Mouse (Mus musculus) hindbrain, embryonic 15.5 days (tissue): Measurements from ENCODE around the gene Cnga3. TPM values are rescaled to one million over a fixed set of nuclear protein-coding genes. Genes with fewer than 3 reads are reported as not detected.

Experiments used
- ATAC-seq: fragments of 200-750 bp; cut with Nextera tagmentation; 2 replicates; pipeline ENCODE4 v1.8.0; 2017; ENCODE audit warnings: low read depth, moderate number of reproducible peaks, moderate TSS enrichment; ENCODE audit not compliant: low FRiP score
- H3K27ac ChIP-seq: fragments of 300-500 bp; sonication (generic); replicated peaks from 2 replicates; pipeline ENCODE4 v1.5.1; 2015; ENCODE audit warnings: mild to moderate bottlenecking, inconsistent platforms
- H3K27me3 ChIP-seq: fragments of 300-500 bp; sonication (generic); 2 replicates; pipeline ENCODE4 v1.6.1; 2015; ENCODE audit warnings: control low read depth, inconsistent platforms
- H3K36me3 ChIP-seq: fragments of 300-500 bp; sonication (generic); 2 replicates; pipeline ENCODE4 v1.6.1; 2015; ENCODE audit warnings: control low read depth, inconsistent platforms
- H3K4me1 ChIP-seq: fragments of 300-500 bp; sonication (generic); replicated peaks from 2 replicates; pipeline ENCODE4 v1.6.1; 2015; ENCODE audit warnings: control low read depth, inconsistent platforms
- H3K4me2 ChIP-seq: fragments of 300-500 bp; sonication (generic); 2 replicates; pipeline ENCODE4 v1.6.1; 2015; ENCODE audit warnings: moderate library complexity, mild to moderate bottlenecking, inconsistent platforms
- H3K4me3 ChIP-seq: fragments of 300-500 bp; sonication (generic); 2 replicates; pipeline ENCODE4 v1.5.1; 2015; ENCODE audit warnings: mild to moderate bottlenecking, inconsistent platforms
- H3K9ac ChIP-seq: fragments of 300-500 bp; sonication (generic); 2 replicates; pipeline ENCODE4 v1.6.1; 2015; ENCODE audit warnings: inconsistent platforms
- H3K9me3 ChIP-seq: fragments of 300-500 bp; sonication (generic); 2 replicates; pipeline ENCODE4 v1.6.1; 2016; ENCODE audit warnings: control low read depth, inconsistent platforms
- WGBS: fragments of 180-500 bp; shearing (Covaris S2); methylation state at CpG from one replicate; pipeline ENCODE4 v1.1.7; 2015; 5-methylcytosine and 5-hydroxymethylcytosine counted together
- polyA plus RNA-seq: library from polyadenylated mRNA; unstranded; fragments of >200 nt; fragmentation: Nextera tagmentation; extraction: Ambion mirVana; gene quantifications from 2 replicates; pipeline ENCODE4 v1.2.1, GENCODE M21; 2015

Cnga3 gene
- polyA plus RNA-seq, 1 experiment from 2014 or later = not detected

DNA sequence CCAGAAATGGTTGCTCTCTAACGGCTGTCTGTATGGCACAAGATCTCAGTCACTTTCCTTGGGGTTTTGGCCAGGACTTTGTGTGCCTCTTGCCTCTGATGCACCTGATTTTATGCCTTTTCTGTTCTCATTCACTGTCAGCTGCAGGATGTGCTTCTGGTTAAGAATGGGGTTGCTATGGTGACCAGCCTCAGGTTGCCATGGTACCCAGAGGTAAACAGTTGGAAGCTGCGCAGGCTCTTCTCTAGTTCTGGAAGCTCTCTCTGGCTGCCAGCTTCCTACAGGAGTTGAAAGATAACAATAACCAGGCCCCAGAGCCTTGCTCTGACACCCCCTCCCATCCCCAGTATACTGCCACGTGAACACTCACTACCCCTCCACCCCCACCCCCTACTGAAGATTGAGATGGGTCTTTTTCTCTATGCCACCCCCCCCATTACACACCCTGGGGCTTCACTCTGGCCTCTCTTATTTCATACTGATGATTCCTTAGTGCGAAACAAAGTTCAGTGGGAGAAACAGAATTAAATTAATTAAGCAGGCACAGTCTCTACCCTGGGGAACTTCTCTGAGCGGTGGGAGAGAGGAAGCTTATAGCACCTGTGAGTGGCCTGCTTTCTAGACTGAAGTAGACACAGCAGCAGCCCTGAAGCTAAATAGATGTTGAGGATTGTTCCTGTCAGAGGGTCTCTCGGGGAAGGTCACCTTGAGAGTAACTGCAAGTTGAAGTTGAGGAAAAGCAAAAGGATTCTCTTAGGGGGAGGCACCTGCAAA, 6.1 kb downstream of the Cnga3 start:
- Histone ChIP-seq H3K9me3 (no peaks in the 10 kb centered on the region), H3K36me3 (no peaks in the 10 kb centered on the region), H3K9ac (no peak overlapping the region), H3K4me2 (peak overlapping the region; percentile 21; the same call in 1 of the 2 replicates), H3K4me1 (peaks cover 18% of the 10 kb centered on the region), H3K4me3 (no peak overlapping the region), H3K27ac (peak overlapping the region; percentile 15; the same call in 1 of the 2 replicates), H3K27me3 (0 out of 2 replicates have a peak, but pooled peaks cover 3% of the 10 kb centered on the region)
- ATAC-seq = peak; percentile 97
- WGBS = 24% methylated on average over 6 of the region's 6 CpGs

DNA sequence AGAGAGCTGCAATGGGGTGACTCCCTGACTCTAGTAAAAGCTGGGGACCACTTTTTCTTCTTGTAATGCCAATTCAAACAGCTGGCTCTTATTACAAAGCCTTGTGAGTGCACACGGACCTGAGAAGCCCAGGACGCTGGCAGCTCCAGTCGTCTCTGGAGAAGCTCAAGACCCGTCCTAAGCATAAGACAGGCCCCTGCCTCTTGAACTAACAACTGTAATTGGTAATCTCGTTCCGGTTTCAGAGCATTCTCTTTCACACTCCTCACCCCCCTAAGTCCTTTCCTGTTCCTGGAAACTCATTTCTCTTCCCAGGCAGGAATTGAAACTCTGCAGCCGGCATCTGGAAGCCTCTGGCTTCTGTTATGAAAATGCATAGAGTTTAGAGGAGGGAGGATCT, 7.8 kb downstream of the Cnga3 start:
- Histone ChIP-seq H3K36me3 (no peaks in the 10 kb centered on the region), H3K27me3 (0 out of 2 replicates have a peak, but pooled peaks cover 3% of the 10 kb centered on the region), H3K9ac (no peak overlapping the region), H3K4me2 (no peak overlapping the region), H3K4me1 (peaks cover 18% of the 10 kb centered on the region), H3K4me3 (no peak overlapping the region), H3K9me3 (no peaks in the 10 kb centered on the region), H3K27ac (no peak overlapping the region)
- ATAC-seq = no peak
- 82% methylated on average over 7 of the region's 7 CpGs for WGBS

DNA sequence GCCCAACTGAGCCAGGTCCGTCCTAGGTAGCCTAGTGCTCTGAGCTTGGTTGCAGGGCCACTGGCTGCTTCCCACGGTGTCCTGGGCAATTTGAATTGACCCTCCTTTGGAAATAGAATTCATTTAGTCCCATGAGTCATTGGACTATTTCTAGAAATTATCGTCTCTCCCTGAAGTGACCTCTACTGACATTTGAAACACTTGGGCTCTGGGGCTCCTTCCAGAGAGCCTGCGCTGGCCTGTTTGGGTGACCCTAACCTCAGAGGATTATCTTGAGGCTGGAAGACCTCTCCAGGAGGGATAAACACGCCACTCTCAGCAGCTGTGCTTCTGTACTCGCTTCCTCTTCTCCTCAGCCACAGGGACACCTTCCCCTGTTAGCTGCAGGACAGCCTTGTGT, 16.2 kb downstream of the Cnga3 start:
- Histone ChIP-seq H3K4me1 (no peaks in the 10 kb centered on the region), H3K27me3 (no peaks in the 10 kb centered on the region)
- 72% methylated on average over 6 of the region's 6 CpGs for WGBS

DNA sequence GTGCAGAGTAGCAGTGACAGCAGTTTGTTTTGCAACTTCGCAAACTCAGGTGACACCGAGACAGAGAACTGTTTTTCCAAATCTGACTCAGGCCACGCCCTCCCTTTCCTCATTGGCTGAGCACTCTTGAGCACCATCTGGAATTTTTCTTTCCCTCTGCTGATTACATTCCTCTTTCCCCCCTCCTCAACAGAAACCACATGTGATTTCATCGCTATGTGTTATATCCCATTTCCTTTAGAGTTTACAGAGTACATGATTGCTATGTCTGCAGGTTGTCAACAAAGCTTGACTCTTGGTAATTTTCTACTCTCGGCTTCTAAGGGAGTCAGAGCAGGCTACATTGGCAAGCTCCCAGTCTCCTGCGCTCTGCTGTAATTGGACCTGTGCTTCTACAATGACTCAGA, 17.1 kb downstream of the Cnga3 start:
- no peak overlapping the region for H3K4me2 ChIP-seq
- no peaks in the 10 kb centered on the region for H3K4me1 ChIP-seq
- no peak overlapping the region for H3K27ac ChIP-seq
- no peaks in the 10 kb centered on the region for H3K36me3 ChIP-seq
- H3K9ac ChIP-seq = no peak overlapping the region
- H3K4me3 ChIP-seq = no peak overlapping the region
- H3K9me3 ChIP-seq = no peaks in the 10 kb centered on the region
- H3K27me3 ChIP-seq = no peaks in the 10 kb centered on the region
- WGBS = 78% methylated on average over 6 of the region's 6 CpGs
- no peak for ATAC-seq

More for the DNA sequence above, 16.2 kb downstream of the Cnga3 start:
- H3K36me3 ChIP-seq = no peaks in the 10 kb centered on the region
- no peak overlapping the region for H3K27ac ChIP-seq
- no peak overlapping the region for H3K4me3 ChIP-seq
- no peak overlapping the region for H3K4me2 ChIP-seq
- no peaks in the 10 kb centered on the region for H3K9me3 ChIP-seq
- H3K9ac ChIP-seq = no peak overlapping the region
- ATAC-seq = no peak

DNA sequence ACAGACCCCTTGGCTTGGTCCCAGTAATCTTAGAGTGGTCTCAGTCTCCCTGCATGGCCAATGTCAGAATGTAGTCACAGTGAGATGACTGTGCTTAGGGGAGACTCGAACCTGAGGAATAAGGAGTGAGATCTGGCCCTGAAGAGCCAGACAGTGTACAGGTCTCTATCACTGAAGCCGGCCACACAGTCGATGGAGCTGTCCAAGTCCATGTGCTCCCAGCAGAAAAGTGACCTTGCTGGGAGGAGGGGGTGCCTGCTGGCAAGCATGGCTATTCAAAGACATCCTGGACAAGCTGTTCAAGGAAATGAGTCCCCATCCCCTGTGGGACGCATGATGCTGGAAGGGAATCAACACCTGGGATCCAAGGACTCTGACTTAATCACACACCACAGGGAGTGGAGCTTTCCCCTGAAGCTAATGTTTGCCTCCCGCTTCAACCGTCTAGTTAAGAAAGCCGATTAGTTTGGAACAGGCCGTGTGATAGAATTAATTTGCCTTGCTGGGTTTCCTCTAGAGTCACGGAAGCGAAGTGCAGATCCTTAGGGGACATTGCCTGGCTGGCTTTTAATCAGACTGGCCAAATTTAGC, 24.9 kb downstream of the Cnga3 start:
- Histone ChIP-seq H3K9me3 (no peaks in the 10 kb centered on the region), H3K9ac (no peak overlapping the region), H3K27me3 (no peaks in the 10 kb centered on the region), H3K36me3 (no peaks in the 10 kb centered on the region), H3K27ac (0 out of 2 replicates have a peak overlapping the region, but pooled peaks have one; percentile 51), H3K4me2 (no peak overlapping the region), H3K4me1 (0 out of 2 replicates have a peak, but pooled peaks cover 5% of the 10 kb centered on the region), H3K4me3 (no peak overlapping the region)
- WGBS = 45% methylated on average over 10 of the region's 10 CpGs
- peak; percentile 54 for ATAC-seq

DNA sequence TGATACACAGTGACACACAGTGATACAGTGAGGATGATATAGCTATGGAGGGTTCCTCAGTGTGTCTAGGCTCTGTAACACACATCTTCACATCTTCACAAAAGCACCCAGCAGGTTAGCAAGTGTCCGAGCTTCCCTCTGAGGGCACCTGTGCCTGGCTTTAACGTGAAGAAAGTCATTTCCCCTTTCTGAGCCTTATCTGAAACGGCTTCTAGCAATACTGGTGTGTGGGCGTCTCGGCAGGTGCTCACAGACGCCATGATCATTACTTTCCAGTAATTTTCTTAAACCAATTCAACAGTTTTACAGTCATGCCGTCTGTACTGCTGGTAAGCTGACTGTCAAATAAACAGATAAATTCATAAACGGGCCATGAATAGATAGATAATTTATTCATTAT, 28.0 kb downstream of the Cnga3 start:
- no peaks in the 10 kb centered on the region for H3K36me3 ChIP-seq
- H3K27ac ChIP-seq = no peak overlapping the region
- H3K4me2 ChIP-seq = no peak overlapping the region
- WGBS = 74% methylated on average over 8 of the region's 8 CpGs
- no peak for ATAC-seq
- H3K27me3 ChIP-seq = no peaks in the 10 kb centered on the region
- 0 out of 2 replicates have a peak, but pooled peaks cover 5% of the 10 kb centered on the region for H3K4me1 ChIP-seq
- no peak overlapping the region for H3K9ac ChIP-seq
- H3K9me3 ChIP-seq = no peaks in the 10 kb centered on the region
- no peak overlapping the region for H3K4me3 ChIP-seq

DNA sequence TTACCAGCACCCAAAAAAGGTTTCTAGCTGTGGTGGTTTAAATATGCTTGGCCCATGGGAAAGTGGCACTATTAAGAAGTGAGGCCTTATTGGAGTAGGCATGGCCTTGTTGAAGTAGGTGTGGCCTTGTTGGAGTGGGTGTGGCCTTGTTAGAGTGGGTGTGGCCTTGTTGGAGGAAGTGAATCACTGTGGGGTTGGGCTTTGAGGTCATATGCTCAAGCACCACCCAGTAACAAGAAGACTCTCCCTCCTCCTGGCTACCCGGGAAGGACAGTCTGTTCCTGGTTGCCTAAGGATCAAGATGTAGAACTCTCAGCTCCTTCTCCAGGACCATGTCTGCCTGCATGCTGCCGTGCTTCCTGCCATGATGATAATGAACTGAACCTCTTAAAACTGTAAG, 32.2 kb downstream of the Cnga3 start:
- Histone ChIP-seq H3K27ac (no peak overlapping the region), H3K36me3 (no peaks in the 10 kb centered on the region), H3K4me2 (no peak overlapping the region), H3K9ac (no peak overlapping the region), H3K27me3 (no peaks in the 10 kb centered on the region), H3K4me3 (no peak overlapping the region), H3K9me3 (no peaks in the 10 kb centered on the region), H3K4me1 (no peaks in the 10 kb centered on the region)
- WGBS = 96% methylated on average over 2 of the region's 2 CpGs
- no peak for ATAC-seq

DNA sequence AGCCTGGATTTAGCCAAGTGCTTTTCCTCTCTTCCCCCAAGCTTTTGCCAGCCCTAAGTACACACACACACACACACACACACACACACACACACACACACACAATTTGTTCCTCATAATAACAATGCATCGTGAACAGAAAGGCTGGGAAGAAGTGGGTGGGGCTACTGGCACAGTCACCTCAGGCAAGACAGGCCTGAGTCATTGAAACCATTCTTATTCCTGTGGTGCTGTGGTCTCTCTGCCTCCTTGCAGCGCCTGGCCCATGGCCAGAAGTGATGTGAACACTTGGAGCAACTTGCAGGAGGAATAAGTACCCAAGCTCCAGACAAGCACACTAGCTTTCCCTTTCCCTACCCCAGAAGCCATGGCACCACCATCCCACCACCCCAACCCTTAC, 34.2 kb downstream of the Cnga3 start:
- 34% methylated on average over 2 of the region's 2 CpGs for WGBS
- Histone ChIP-seq H3K27me3 (no peaks in the 10 kb centered on the region), H3K27ac (no peak overlapping the region), H3K9me3 (no peaks in the 10 kb centered on the region), H3K4me3 (no peak overlapping the region), H3K4me2 (no peak overlapping the region), H3K36me3 (no peaks in the 10 kb centered on the region), H3K4me1 (no peaks in the 10 kb centered on the region), H3K9ac (no peak overlapping the region)
- ATAC-seq = no peak

DNA sequence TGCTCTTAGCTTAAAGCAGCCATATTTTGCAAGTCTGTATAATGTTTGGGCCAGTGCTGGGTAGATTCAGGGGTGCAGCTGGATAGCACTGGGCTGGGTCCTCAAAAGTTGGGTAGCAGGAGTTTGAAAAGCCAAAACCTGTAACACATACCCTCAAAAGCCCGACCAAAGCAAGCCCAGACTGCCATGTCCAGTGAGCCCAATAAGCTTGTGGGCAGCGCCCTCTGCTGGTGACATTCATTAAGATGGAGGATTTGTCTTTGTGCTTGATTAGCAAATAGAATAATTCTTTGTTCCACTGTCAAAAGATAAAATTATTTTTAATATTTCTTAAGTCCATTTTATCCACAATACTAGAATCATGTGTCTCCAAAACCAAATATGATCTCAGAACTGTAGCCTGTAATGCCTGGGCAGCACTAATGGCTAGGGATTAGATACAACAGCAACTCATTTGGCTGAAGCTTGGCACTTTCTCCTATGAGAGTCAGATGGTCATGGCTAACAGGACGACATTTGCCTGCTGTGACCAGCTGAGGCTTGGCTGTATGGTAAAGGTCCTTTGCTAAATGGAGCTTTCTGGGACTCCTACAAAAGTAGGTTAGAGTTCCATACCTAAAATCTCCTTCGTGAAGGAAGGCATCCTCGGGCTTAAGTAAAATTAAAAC, 36.5 kb downstream of the Cnga3 start:
- Histone ChIP-seq H3K9me3 (no peaks in the 10 kb centered on the region), H3K36me3 (no peaks in the 10 kb centered on the region), H3K9ac (no peak overlapping the region), H3K4me1 (no peaks in the 10 kb centered on the region), H3K27me3 (no peaks in the 10 kb centered on the region), H3K27ac (no peak overlapping the region), H3K4me2 (no peak overlapping the region), H3K4me3 (no peak overlapping the region)
- 40% methylated on average over 5 of the region's 5 CpGs for WGBS
- peak; percentile 63; the same call in 1 of the 2 replicates for ATAC-seq

DNA sequence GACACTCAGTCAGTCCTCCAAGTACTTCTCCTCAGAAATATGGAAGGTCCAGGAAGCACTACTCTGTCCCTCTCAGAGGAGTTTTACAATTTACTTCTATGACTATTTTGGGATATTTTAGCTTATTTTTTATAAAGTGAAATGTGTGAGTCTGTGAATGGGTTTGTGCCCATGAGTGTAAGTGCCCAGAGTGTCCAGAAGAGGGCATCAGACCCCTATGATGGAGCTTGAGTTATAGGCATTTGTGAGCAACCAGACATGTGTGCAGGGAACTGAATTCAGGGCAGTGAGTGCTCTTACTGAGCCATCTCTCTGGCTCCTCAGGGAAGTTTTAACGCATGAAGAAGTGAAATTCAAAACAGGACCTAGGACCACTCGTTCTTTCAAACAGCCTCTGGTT, 44.2 kb downstream of the Cnga3 start:
- Histone ChIP-seq H3K27me3 (no peaks in the 10 kb centered on the region), H3K9ac (no peak overlapping the region), H3K9me3 (no peaks in the 10 kb centered on the region), H3K4me1 (no peaks in the 10 kb centered on the region), H3K36me3 (no peaks in the 10 kb centered on the region), H3K27ac (no peak overlapping the region), H3K4me2 (no peak overlapping the region), H3K4me3 (no peak overlapping the region)
- 86% methylated on average over 2 of the region's 2 CpGs for WGBS
- ATAC-seq = no peak

DNA sequence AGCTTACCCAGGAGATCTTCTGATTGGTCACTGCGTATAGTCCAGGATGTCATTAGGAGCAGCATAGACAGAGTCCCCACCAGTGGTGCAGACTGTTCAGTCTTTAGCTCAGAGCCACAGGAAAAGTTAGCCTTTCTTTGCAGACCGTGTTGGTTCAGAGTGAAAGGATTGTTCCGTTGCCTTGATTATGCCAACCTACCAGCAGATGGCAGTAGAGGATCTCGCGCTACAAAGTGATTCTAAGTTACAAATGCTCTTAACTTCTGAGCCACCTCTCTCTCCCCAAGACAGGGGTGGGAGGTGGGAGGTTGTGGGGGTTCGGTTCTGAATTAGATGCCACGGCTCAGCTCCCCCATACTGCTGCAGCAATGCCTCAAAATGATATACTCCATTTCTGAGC, 58.2 kb downstream of the Cnga3 start:
- 9% methylated on average over 7 of the region's 7 CpGs for WGBS

DNA sequence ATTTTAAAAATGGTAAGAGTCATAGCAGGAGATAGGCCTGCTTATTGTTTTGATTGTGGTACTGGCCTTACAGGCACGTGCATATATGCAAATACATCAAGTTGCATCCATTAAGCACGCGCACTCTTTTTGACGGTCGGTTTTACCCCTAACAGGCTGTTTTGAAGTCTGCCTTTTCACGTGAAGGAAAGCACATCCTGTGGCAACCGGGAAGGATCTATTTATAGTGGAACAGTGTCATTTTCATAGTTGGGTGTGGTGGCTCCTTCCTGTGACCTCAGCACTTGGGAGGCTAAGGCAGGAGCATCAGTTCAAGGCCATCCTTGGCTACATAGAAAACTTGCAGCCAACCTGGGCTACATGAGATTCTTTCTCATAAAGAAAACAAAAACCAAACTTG, 72.3 kb downstream of the Cnga3 start:
- H3K9me3 ChIP-seq = no peaks in the 10 kb centered on the region
- H3K4me3 ChIP-seq = no peak overlapping the region
- H3K4me2 ChIP-seq = no peak overlapping the region
- no peak overlapping the region for H3K9ac ChIP-seq
- ATAC-seq = no peak
- peaks cover 12% of the 10 kb centered on the region for H3K4me1 ChIP-seq
- no peak overlapping the region for H3K27ac ChIP-seq
- H3K27me3 ChIP-seq = no peaks in the 10 kb centered on the region
- 82% methylated on average over 7 of the region's 7 CpGs for WGBS
- H3K36me3 ChIP-seq = no peaks in the 10 kb centered on the region

More for the DNA sequence above, 58.2 kb downstream of the Cnga3 start:
- H3K27me3 ChIP-seq = no peaks in the 10 kb centered on the region
- no peak overlapping the region for H3K9ac ChIP-seq
- H3K9me3 ChIP-seq = no peaks in the 10 kb centered on the region
- no peaks in the 10 kb centered on the region for H3K36me3 ChIP-seq
- no peaks in the 10 kb centered on the region for H3K4me1 ChIP-seq
- no peak overlapping the region for H3K4me3 ChIP-seq
- no peak overlapping the region for H3K27ac ChIP-seq
- no peak overlapping the region for H3K4me2 ChIP-seq
- peak; percentile 75 for ATAC-seq
